Mouse (Mus musculus): ENCODE measurements around the gene Dhx34. TPM values are rescaled to one million over a fixed set of nuclear protein-coding genes. Genes with fewer than 3 reads are reported as not detected.

Gene Dhx34
- polyA plus RNA-seq, 1 experiment from 2014 or later = 20.0 TPM

DNA sequence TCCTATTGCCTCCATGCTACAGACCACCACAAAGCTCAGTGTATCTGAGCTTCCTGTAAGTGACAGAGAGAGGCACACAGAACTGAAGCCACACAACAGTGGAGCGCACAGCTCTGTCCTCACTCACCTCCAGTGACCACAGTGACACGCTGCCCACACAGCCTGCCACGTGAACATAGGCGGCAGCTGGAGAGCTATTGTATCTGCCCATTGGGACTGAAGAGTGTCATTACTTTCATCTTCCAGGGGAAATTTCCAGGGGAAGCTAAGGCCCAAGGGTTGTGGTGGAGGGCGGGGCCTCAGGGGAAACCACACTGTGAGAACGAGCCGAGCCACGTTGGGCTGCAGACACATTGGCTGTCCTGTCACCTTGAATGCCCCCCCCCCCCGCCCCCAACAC lies 17.0 kb downstream of the Dhx34 start:
- Histone ChIP-seq H3K4me3 (no peak overlapping the region), H3K27me3 (ENCODE audit: low read depth, poor library complexity, severe bottlenecking) (no peaks in the 10 kb centered on the region), H3K4me1 (no peaks in the 10 kb centered on the region), H3K36me3 (peaks cover 95% of the 10 kb centered on the region), H3K27ac (no peak overlapping the region), H3K9me3 (replicated peaks) (no peaks in the 10 kb centered on the region)
- WGBS = 90% methylated on average over 9 of the region's 9 CpGs
- DNase-seq (ENCODE audit: low spot score) = no peak

DNA sequence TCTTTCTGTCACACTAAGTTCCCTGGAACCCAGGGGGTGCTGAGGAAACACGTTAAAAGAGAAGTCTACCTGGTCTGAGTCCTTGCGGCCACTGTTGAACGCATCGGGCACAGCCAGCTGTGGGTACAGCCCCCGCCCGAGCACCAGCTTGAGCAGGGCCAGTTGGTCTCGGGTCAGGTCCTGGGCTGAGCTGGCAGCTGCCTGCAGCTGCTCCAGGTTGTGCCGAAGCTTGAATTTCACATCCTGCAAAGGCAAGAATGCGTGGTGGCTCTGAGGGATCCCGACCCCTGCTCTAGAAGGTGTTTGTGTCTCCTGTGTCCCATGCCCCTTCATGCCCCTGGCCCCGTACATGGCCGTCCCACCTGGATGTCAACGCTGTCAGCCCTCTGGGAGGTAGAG lies 18.3 kb downstream of the Dhx34 start:
- Histone ChIP-seq H3K27ac (no peak overlapping the region), H3K27me3 (ENCODE audit: low read depth, poor library complexity, severe bottlenecking) (no peaks in the 10 kb centered on the region), H3K9me3 (replicated peaks) (no peaks in the 10 kb centered on the region), H3K36me3 (peaks cover 95% of the 10 kb centered on the region), H3K4me3 (no peak overlapping the region), H3K4me1 (no peaks in the 10 kb centered on the region)
- 93% methylated on average over 13 of the region's 13 CpGs for WGBS
- DNase-seq (ENCODE audit: low spot score) = no peak

DNA sequence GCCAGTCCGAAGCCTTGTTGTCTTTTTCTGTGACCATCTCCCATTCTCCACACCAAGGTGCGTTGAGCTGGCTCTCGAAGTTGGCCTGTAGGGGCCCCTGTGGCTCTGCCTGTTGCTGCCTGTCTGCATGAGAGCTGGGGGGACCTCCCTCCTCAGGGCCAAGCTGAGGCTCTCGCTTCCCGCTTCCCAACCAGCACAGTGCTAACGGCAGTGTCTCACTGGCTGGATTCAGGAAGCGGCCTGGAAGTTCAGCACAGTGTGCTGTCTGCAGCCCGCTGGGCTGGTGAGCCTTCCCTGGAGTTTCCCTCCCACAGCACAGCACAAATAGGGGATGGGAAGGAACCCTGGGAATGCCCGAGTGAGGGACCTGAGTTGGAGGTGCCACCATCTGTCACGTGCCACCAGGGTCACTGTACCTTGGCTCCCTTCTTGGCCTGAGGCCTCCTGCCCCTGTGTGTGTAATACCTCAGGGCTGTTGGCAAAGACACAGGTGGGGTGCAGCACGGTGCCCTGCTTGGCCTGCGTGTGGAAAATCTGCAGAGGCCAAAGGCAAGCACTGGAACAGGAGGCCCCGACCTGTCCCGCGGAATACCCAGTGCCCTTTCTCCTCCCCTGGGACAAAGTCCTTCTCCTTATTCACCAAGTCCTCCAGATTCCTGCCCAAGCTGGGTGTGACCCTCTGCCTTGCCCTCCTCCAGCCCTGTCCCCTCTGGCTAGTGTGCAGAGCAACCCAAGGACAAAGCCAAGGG lies 18.9 kb downstream of the Dhx34 start:
- Histone ChIP-seq H3K27me3 (ENCODE audit: low read depth, poor library complexity, severe bottlenecking) (no peaks in the 10 kb centered on the region), H3K4me1 (no peaks in the 10 kb centered on the region), H3K27ac (no peak overlapping the region), H3K9me3 (replicated peaks) (no peaks in the 10 kb centered on the region), H3K36me3 (peaks cover 96% of the 10 kb centered on the region), H3K4me3 (no peak overlapping the region)
- WGBS = 88% methylated on average over 15 of the region's 15 CpGs
- DNase-seq (ENCODE audit: low spot score) = no peak

DNA sequence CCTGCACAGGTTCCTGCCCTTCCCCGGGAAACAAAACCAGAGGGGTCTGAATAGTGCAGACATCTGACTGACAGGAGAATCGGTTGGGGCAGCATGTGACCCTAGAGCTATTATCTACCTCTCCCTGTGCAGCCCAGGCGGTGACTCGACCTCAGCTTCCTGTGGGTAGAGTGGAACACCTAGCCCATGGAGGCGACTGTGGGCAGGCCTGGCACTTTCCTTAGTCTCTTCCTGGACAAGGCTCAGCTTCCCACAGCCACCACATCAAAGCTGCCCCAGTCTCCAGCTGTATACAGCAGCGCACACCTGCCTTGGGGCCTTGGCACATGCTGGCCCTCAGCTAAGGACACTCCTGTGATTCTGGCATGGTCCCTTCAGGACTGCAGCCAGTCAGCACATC lies 20.7 kb downstream of the Dhx34 start:
- 94% methylated on average over 6 of the region's 6 CpGs for WGBS

DNA sequence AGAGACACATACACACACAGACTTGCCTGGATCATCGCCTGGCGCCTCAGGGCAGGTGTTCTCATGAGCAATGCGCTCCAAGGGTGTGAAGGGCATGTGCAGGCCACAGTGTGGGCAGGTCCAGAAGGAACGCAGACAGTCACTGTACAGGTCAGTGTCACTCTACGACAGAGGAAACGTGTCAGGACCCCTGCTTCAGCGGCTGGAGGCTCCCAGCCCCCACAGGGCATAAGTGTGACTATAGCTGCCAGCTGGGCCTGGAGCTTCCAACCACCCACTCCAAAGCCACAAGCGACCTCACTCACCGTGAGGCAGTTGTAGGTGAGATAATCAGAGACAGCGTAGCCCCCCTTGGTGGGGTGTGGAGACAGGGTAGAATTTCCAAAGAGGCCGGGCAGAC lies 23.3 kb downstream of the Dhx34 start:
- peaks cover 83% of the 10 kb centered on the region for H3K36me3 ChIP-seq

More for the DNA sequence above, 20.7 kb downstream of the Dhx34 start:
- H3K36me3 ChIP-seq = peaks cover 97% of the 10 kb centered on the region
- H3K4me3 ChIP-seq = no peak overlapping the region
- DNase-seq (ENCODE audit: low spot score) = no peak
- no peaks in the 10 kb centered on the region for H3K9me3 ChIP-seq (replicated peaks)
- H3K27ac ChIP-seq = no peak overlapping the region
- no peaks in the 10 kb centered on the region for H3K4me1 ChIP-seq
- no peaks in the 10 kb centered on the region for H3K27me3 ChIP-seq (ENCODE audit: low read depth, poor library complexity, severe bottlenecking)

DNA sequence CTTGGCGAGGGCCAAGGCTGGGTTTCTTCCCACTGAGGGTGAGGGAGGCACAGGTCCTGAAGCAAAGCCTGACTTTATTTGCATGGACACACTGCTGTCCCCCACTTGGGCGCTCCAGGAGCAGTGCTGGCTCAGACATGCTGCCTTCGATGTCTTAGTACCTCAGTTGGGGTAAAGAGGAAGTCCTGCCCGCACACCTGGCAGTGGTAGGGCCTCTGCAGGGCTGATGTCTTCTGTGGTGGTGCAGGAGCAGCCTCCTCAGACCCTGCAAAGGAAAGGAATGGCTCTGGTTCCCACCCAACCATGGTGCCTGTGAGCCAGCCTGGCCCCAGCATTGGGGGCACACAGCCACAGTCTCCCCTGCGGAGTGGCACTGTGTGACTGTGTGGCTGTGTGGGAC lies 24.7 kb downstream of the Dhx34 start:
- Histone ChIP-seq H3K27me3 (ENCODE audit: low read depth, poor library complexity, severe bottlenecking) (no peaks in the 10 kb centered on the region), H3K9me3 (replicated peaks) (0 out of 2 replicates have a peak, but pooled peaks cover 1% of the 10 kb centered on the region), H3K4me1 (peaks cover 2% of the 10 kb centered on the region; the same call in 1 of the 2 replicates), H3K36me3 (peaks cover 69% of the 10 kb centered on the region), H3K27ac (no peak overlapping the region), H3K4me3 (no peak overlapping the region)
- 63% methylated on average over 5 of the region's 5 CpGs for WGBS
- no peak for DNase-seq (ENCODE audit: low spot score)

More for the DNA sequence above, 23.3 kb downstream of the Dhx34 start:
- H3K9me3 ChIP-seq (replicated peaks) = 0 out of 2 replicates have a peak, but pooled peaks cover 1% of the 10 kb centered on the region
- H3K4me3 ChIP-seq = no peak overlapping the region
- DNase-seq (ENCODE audit: low spot score) = no peak
- H3K27ac ChIP-seq = no peak overlapping the region
- WGBS = 89% methylated on average over 11 of the region's 11 CpGs
- H3K4me1 ChIP-seq = no peaks in the 10 kb centered on the region
- no peaks in the 10 kb centered on the region for H3K27me3 ChIP-seq (ENCODE audit: low read depth, poor library complexity, severe bottlenecking)

DNA sequence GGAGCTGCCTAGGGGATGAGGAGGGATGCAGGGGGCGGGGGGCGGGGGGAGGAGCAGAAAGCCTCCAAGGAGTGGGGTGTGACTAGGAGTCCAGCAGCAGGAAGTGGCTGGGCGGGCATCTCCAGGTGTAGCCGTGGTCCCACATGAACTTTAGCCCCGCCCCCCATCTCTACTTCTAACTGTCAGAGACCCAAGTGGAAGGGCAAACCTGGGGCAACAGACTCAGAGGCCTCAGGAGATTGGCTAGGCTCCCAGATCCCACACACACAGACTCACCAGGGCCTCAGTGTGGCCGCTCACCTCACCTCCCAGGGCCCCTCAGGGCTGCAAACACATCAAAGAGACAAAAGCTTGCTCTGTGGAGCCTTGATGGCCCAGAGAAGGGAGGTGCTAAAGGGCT lies 25.2 kb downstream of the Dhx34 start:
- Histone ChIP-seq H3K36me3 (peaks cover 64% of the 10 kb centered on the region), H3K27ac (no peak overlapping the region), H3K4me3 (no peak overlapping the region), H3K9me3 (replicated peaks) (0 out of 2 replicates have a peak, but pooled peaks cover 1% of the 10 kb centered on the region), H3K27me3 (ENCODE audit: low read depth, poor library complexity, severe bottlenecking) (no peaks in the 10 kb centered on the region), H3K4me1 (peaks cover 2% of the 10 kb centered on the region; the same call in 1 of the 2 replicates)
- 61% methylated on average over 6 of the region's 6 CpGs for WGBS
- no peak for DNase-seq (ENCODE audit: low spot score)

DNA sequence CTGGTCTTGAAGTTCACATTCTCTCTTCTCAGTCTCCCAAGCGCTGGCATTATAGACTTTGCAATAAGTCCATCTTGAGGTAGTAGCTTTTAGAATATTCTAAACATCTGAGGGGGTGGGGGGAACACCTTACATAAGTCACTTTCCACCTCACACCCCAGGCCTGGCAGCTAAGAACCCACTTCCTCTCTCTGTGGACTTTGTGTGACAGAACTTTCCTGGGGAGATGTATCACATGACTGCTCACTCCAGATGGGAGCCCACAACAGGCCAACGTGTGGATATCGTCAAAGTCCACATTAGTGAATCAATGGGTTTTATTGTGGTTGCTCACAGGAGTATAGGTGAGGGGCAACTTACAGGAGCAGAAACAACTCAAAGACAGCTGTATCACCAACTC lies 28.1 kb downstream of the Dhx34 start:
- no peak overlapping the region for H3K27ac ChIP-seq
- no peak overlapping the region for H3K4me3 ChIP-seq
- H3K9me3 ChIP-seq (replicated peaks) = 0 out of 2 replicates have a peak, but pooled peaks cover 1% of the 10 kb centered on the region
- no peaks in the 10 kb centered on the region for H3K27me3 ChIP-seq (ENCODE audit: low read depth, poor library complexity, severe bottlenecking)
- no peak for DNase-seq (ENCODE audit: low spot score)
- peaks cover 2% of the 10 kb centered on the region; the same call in 1 of the 2 replicates for H3K4me1 ChIP-seq
- WGBS = 59% methylated on average over 3 of the region's 3 CpGs
- H3K36me3 ChIP-seq = peaks cover 35% of the 10 kb centered on the region

DNA sequence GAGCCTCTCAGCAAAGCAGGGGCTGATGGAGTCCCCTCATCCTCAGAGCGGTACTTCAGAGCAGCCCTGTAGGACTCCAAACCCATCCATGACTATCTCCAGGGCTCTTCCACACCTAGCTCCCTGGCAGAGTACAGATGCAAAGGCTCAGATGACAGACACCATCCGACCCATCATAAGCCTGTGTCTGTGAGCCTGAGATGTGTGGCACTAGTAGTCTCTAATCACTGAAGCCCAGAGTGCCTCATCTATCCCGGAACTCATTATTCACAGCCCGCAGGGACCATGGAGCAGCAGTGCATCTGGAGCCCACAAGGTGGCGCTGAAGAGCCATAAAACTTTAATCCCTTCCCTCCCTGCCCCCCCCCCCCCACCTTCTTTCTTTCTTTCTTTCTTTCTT lies 29.5 kb downstream of the Dhx34 start:
- no peak overlapping the region for H3K4me3 ChIP-seq
- peak; percentile 80 for DNase-seq (ENCODE audit: low spot score)
- 19% methylated on average over 5 of the region's 5 CpGs for WGBS
- 0 out of 2 replicates have a peak, but pooled peaks cover 1% of the 10 kb centered on the region for H3K9me3 ChIP-seq (replicated peaks)
- H3K27ac ChIP-seq = no peak overlapping the region
- H3K4me1 ChIP-seq = peaks cover 2% of the 10 kb centered on the region; the same call in 1 of the 2 replicates
- H3K27me3 ChIP-seq (ENCODE audit: low read depth, poor library complexity, severe bottlenecking) = no peaks in the 10 kb centered on the region
- peaks cover 21% of the 10 kb centered on the region for H3K36me3 ChIP-seq

DNA sequence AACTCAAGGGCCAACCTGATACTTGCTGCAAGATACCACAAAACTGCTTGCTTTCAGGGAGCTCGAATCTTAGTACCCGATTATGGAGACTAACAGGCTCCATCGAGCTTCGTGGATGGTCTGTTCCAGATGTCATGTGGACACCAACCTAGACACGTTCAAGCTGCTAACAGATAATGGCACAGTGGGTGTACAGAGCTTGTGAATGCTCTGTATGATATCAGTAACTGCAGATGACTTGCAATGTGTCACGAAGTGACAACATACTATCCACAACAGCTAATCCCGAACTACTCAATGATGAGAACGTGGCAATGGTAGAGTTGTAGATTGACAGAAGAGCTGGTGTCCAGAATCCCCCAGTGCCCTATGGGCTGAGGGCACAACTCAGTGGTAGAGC lies 34.3 kb downstream of the Dhx34 start:
- Histone ChIP-seq H3K4me1 (peaks cover 2% of the 10 kb centered on the region; the same call in 1 of the 2 replicates), H3K4me3 (no peak overlapping the region), H3K27ac (no peak overlapping the region), H3K9me3 (replicated peaks) (no peaks in the 10 kb centered on the region), H3K27me3 (ENCODE audit: low read depth, poor library complexity, severe bottlenecking) (no peaks in the 10 kb centered on the region), H3K36me3 (no peaks in the 10 kb centered on the region)
- 84% methylated on average over 8 of the region's 8 CpGs for WGBS
- DNase-seq (ENCODE audit: low spot score) = no peak

DNA sequence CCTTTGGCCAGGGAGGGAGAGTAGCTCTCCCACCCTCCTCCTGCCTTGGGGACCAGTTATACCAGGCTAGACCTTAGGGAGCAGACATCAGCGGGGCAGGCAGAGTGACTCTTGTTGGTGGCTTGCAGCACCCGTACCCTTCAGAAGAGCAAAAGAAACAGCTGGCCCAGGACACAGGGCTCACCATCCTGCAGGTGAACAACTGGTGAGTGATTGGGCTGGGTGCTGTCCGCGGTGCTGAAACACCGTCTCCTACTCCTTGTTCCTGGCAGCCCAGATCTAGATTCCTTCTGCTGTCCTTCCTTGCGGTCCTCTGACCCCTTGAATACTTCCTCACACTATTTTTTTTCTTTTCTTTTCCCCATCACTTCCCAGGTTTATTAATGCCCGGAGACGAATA lies 38.2 kb downstream of the Dhx34 start:
- peak; percentile 89 for DNase-seq (ENCODE audit: low spot score)
- Histone ChIP-seq H3K27ac (no peak overlapping the region), H3K9me3 (replicated peaks) (no peaks in the 10 kb centered on the region), H3K4me3 (no peak overlapping the region), H3K36me3 (no peaks in the 10 kb centered on the region; the same call in 1 of the 2 replicates), H3K27me3 (ENCODE audit: low read depth, poor library complexity, severe bottlenecking) (no peaks in the 10 kb centered on the region), H3K4me1 (no peaks in the 10 kb centered on the region)
- WGBS = 22% methylated on average over 8 of the region's 8 CpGs

DNA sequence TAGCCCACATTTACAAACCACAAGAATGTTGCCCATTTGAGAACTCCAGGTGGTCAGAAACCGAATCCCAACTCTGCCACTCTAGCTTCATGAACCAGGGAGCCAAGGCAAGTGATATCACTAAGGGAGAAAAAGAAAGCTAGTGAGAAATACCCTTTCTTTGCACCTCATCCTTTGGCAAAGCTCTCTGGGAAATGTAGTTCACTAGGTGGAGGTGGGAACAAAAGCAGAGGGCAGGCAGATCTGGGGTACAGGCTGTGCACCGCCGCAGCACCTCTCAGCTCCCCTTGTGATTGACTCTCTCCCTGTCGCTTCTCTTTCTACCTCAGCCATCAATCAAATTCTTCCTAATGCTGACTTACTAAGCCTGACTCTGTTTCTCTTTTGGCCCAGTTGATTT lies 43.7 kb downstream of the Dhx34 start:
- WGBS = 68% methylated on average over 4 of the region's 4 CpGs
- Histone ChIP-seq H3K36me3 (no peaks in the 10 kb centered on the region; the same call in 1 of the 2 replicates), H3K27ac (no peak overlapping the region), H3K4me1 (peaks cover 33% of the 10 kb centered on the region), H3K27me3 (ENCODE audit: low read depth, poor library complexity, severe bottlenecking) (peaks cover 52% of the 10 kb centered on the region), H3K9me3 (replicated peaks) (0 out of 2 replicates have a peak, but pooled peaks cover 2% of the 10 kb centered on the region), H3K4me3 (no peak overlapping the region)
- no peak for DNase-seq (ENCODE audit: low spot score)

DNA sequence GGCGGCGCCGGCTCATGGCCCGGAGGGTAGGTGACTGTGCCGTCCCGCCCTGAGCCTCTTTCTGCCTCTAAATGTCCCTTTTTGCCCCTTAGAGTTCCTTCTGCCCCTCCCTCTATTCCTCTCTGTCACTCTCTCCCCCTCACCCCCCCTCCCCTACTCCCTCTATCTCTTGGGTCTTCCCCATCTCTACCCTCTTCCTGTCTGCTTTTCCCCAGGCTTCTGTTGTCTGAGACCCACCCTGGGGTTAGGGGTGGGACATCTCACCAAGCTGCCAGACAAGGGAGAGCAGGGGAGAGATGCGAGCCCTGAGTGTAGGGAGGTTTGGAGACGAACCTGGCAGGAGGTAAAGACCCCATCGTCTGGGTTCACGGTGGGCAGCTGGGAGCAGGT lies 46.3 kb downstream of the Dhx34 start:
- peak overlapping the region; percentile 66 for H3K27ac ChIP-seq
- H3K4me3 ChIP-seq = peak overlapping the region; percentile 52
- H3K36me3 ChIP-seq = no peaks in the 10 kb centered on the region; the same call in 1 of the 2 replicates
- under 1% methylated on average over 10 of the region's 10 CpGs for WGBS
- peaks cover 75% of the 10 kb centered on the region for H3K27me3 ChIP-seq (ENCODE audit: low read depth, poor library complexity, severe bottlenecking)
- H3K4me1 ChIP-seq = peaks cover 47% of the 10 kb centered on the region
- no peak for DNase-seq (ENCODE audit: low spot score)
- H3K9me3 ChIP-seq (replicated peaks) = 0 out of 2 replicates have a peak, but pooled peaks cover 2% of the 10 kb centered on the region
